Mouse (Mus musculus) heart, embryonic 13.5 days (tissue): ENCODE data around the gene Ppp1r9a. TPM values are rescaled to one million over a fixed set of nuclear protein-coding genes. Genes with fewer than 3 reads are reported as not detected.
A peak's percentile ranks its signal among the peaks of the same experiment; 100 is the strongest.

Source experiments
- ATAC-seq: fragments of 200-750 bp; cut with Nextera tagmentation; 2 replicates; pipeline ENCODE4 v1.8.0; 2017; ENCODE audit warnings: moderate TSS enrichment; ENCODE audit not compliant: insufficient number of reproducible peaks, low FRiP score, low TSS enrichment; ENCODE audit errors: extremely low read depth
- H3K27ac ChIP-seq: fragments of 300-500 bp; sonication (generic); replicated peaks from 2 replicates; pipeline ENCODE4 v1.5.1; 2015; ENCODE audit warnings: moderate library complexity, mild to moderate bottlenecking, inconsistent platforms
- H3K27me3 ChIP-seq: fragments of 300-500 bp; sonication (generic); replicated peaks from 2 replicates; pipeline ENCODE4 v1.6.1; 2015; ENCODE audit warnings: mild to moderate bottlenecking, inconsistent platforms
- H3K36me3 ChIP-seq: fragments of 300-500 bp; sonication (generic); 2 replicates; pipeline ENCODE4 v1.6.1; 2015; ENCODE audit warnings: mild to moderate bottlenecking, inconsistent platforms
- H3K4me1 ChIP-seq: fragments of 300-500 bp; sonication (generic); 2 replicates; pipeline ENCODE4 v1.6.1; 2015; ENCODE audit warnings: inconsistent platforms
- H3K4me2 ChIP-seq: fragments of 300-500 bp; sonication (generic); 2 replicates; pipeline ENCODE4 v1.6.1; 2015; ENCODE audit warnings: inconsistent platforms, mild to moderate bottlenecking, moderate library complexity
- H3K4me3 ChIP-seq: fragments of 300-500 bp; sonication (generic); 2 replicates; pipeline ENCODE4 v1.5.1; 2015; ENCODE audit warnings: moderate library complexity, mild to moderate bottlenecking, inconsistent platforms
- H3K9ac ChIP-seq: fragments of 300-500 bp; sonication (generic); 2 replicates; pipeline ENCODE4 v1.6.1; 2015; ENCODE audit warnings: inconsistent platforms, mild to moderate bottlenecking, moderate library complexity
- H3K9me3 ChIP-seq: fragments of 300-500 bp; sonication (generic); 2 replicates; pipeline ENCODE4 v1.6.1; 2016; ENCODE audit warnings: inconsistent platforms
- WGBS: fragments of 180-500 bp; shearing (Covaris S2); methylation state at CpG from one replicate; pipeline ENCODE4 v1.1.7; 2015; ENCODE audit warnings: mixed read lengths; 5-methylcytosine and 5-hydroxymethylcytosine counted together
- polyA plus RNA-seq: library from polyadenylated mRNA; unstranded; fragments of >200 nt; fragmentation: Nextera tagmentation; extraction: Ambion mirVana; gene quantifications from 2 replicates; pipeline ENCODE4 v1.2.1, GENCODE M21; 2015

Ppp1r9a gene
- polyA plus RNA-seq, 1 experiment from 2014 or later: 13.1 TPM

DNA sequence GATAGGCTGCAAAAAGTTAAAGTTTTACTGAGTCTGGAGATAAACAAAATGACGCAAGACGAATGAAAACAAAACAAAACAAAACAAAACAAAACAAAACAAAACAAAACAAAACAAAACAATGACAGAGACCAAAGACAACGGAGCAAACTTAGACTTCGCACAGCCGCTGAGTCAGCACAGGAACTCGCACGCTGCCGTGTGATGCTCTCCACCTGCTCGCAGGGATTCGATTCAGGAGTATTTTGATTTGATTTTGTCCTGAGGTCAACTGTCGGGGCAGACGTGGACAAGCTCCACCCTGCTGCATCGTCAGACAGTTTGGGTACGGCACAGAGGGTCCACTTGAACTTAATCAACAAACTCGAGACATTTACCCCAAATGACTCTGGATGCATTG is 105.9 kb downstream of the Ppp1r9a start:
- WGBS: 51% methylated on average over 15 of the region's 15 CpGs
- Histone ChIP-seq H3K27ac (no peak overlapping the region), H3K9me3 (no peaks in the 10 kb centered on the region), H3K4me2 (peak overlapping the region; percentile 16), H3K9ac (no peak overlapping the region), H3K4me3 (no peak overlapping the region), H3K36me3 (no peaks in the 10 kb centered on the region), H3K27me3 (no peaks in the 10 kb centered on the region), H3K4me1 (peaks cover 53% of the 10 kb centered on the region)
- ATAC-seq: no peak

DNA sequence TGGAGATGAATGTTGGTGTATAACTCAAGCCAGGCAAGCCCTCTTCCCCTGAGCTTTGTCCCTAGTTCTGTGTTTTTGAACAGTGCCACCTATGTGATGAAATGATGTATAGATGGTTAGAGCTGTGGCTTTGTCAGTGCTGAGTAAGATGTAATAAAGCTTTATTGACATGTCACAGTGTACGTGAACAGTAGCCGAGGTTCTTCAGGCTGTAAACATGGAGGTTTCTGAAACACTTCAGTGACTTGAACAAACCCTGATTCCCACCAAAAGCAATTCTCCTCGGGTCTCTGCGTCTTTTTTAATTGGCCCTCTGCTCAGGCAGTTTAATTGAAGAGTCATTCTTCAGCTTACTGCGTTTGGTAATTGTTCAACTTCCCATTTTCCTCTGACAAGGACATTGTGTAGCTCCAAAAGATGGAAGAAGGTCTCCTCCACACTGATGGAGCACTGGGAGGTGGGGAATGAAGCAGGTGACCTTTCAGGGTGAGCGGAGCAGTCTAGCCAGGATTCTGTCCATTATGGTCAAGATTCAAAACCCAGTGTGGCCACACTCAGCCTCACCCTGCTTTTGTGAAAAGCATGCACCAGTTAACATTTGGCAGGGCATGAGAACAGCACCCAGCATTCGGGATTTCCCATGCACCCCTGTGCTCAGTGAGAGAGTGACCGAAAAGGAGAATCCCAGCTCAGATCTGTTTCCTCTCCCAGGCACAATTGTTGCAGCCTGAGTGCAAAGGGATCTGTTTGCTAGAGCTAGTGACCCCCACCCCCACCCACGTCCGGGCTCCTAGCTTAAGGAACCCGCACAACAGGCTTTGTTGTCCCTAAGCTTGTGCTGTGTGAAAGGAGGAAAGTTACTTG is 108.1 kb downstream of the Ppp1r9a start:
- no peak overlapping the region for H3K9ac ChIP-seq
- ATAC-seq: no peak
- no peaks in the 10 kb centered on the region for H3K36me3 ChIP-seq
- no peak overlapping the region for H3K4me2 ChIP-seq
- H3K4me1 ChIP-seq: peaks cover 50% of the 10 kb centered on the region
- H3K9me3 ChIP-seq: no peaks in the 10 kb centered on the region
- no peak overlapping the region for H3K4me3 ChIP-seq
- H3K27ac ChIP-seq: peak overlapping the region; percentile 12; the same call in 1 of the 2 replicates
- H3K27me3 ChIP-seq: no peaks in the 10 kb centered on the region
- 61% methylated on average over 11 of the region's 11 CpGs for WGBS

DNA sequence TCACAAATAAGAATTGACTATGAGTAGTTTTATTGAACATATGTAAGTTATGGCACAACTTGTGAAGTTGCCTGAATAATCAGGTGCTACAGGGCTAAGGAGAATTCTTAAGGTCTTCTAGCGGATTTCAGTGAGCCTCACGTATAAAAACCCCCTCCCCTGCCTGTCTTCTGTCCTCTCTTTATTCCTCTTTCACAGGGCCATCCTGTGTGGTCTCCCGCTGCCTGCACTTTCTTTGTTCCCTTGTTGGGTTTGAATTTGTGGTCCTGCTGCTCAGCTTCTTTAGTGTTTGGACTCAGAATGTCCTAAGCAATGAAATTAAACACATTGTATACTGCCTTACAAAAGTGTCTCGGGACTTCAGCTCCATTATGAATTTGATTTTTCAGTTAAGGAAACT is 110.1 kb downstream of the Ppp1r9a start:
- no peaks in the 10 kb centered on the region for H3K9me3 ChIP-seq
- 81% methylated on average over 4 of the region's 4 CpGs for WGBS
- H3K36me3 ChIP-seq: no peaks in the 10 kb centered on the region
- H3K4me1 ChIP-seq: peaks cover 34% of the 10 kb centered on the region
- H3K27ac ChIP-seq: no peak overlapping the region
- no peak overlapping the region for H3K4me3 ChIP-seq
- H3K4me2 ChIP-seq: no peak overlapping the region
- ATAC-seq: no peak
- no peaks in the 10 kb centered on the region for H3K27me3 ChIP-seq
- H3K9ac ChIP-seq: no peak overlapping the region

DNA sequence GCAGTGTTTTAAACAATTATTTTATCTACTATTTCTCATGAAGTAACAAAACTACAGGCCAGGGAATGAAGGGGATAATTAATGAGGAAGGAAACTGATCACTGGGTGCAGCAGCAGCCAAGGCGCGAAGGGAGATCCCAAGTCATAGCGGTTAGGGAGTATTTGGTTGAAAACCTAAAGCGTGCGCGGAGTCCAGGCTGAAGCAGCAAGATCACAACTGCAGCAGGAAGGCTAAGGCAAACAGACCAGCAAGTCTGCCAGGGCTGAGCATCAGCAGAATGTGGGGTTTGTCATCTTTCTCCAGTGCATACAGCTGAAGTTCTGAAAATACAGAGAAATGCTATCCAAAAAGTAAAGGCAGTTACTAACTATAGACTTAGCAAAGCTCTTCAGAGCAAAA is 111.8 kb downstream of the Ppp1r9a start:
- H3K4me3 ChIP-seq: no peak overlapping the region

DNA sequence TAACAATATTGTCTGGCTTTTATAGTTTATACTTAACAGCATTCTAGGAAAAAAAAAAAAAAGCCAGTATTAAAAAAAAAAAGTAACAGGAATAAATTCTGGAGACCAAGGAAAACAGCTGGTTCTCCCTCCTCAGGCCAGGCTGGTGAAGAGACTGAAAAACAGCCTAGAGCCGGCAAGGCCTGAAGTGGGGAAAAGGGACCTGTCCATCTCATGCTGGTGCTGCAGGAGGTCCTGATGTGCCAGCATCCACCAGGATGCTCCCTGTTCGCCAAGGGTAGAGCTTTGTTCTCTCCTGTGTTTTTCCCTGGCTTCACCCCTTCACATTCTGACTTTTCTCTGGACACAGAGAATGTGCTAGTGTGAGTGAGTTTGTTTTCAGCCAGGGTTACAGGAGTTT is 112.5 kb downstream of the Ppp1r9a start:
- H3K4me1 ChIP-seq: peaks cover 34% of the 10 kb centered on the region
- H3K36me3 ChIP-seq: no peaks in the 10 kb centered on the region
- no peak overlapping the region for H3K9ac ChIP-seq
- H3K4me2 ChIP-seq: no peak overlapping the region
- WGBS: 71% methylated on average over 2 of the region's 2 CpGs
- H3K4me3 ChIP-seq: no peak overlapping the region
- H3K27me3 ChIP-seq: no peaks in the 10 kb centered on the region
- H3K9me3 ChIP-seq: no peaks in the 10 kb centered on the region
- H3K27ac ChIP-seq: no peak overlapping the region
- no peak for ATAC-seq

More for the DNA sequence above, 111.8 kb downstream of the Ppp1r9a start:
- no peak for ATAC-seq
- Histone ChIP-seq H3K9me3 (no peaks in the 10 kb centered on the region), H3K4me2 (no peak overlapping the region), H3K27ac (no peak overlapping the region), H3K27me3 (no peaks in the 10 kb centered on the region), H3K9ac (no peak overlapping the region), H3K4me1 (peaks cover 28% of the 10 kb centered on the region), H3K36me3 (no peaks in the 10 kb centered on the region)
- 78% methylated on average over 6 of the region's 6 CpGs for WGBS

DNA sequence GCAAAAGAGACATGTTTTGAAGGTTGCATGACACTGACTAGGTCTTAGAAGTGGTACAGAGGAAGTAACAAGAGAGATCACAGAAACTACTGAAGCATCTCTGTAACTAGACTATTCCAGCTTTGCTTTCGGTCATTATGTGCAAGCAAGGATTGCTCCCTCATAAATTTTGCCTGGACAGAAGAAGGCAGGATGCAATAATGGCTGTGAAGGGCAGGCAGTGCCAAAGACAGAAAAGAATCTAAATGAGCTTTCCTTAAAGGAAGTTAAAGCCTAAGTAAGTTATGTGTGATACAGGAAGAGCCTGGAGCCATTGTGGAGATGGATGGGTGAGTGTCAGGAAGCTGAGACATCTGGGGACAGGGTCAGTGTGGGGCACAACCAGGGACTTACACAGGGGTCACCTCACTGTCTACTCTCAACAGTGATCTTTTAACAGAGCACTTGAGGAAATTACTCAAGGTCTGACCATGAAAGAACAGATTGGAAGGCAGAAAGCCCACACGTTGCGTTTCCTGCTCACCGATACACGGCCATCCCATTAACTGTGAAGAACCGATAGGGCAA is 115.3 kb downstream of the Ppp1r9a start:
- 62% methylated on average over 6 of the region's 6 CpGs for WGBS
- Histone ChIP-seq H3K4me3 (no peak overlapping the region), H3K27me3 (no peaks in the 10 kb centered on the region), H3K9me3 (no peaks in the 10 kb centered on the region), H3K27ac (no peak overlapping the region), H3K36me3 (no peaks in the 10 kb centered on the region), H3K4me2 (no peak overlapping the region), H3K9ac (no peak overlapping the region), H3K4me1 (peaks cover 28% of the 10 kb centered on the region)
- ATAC-seq: no peak

DNA sequence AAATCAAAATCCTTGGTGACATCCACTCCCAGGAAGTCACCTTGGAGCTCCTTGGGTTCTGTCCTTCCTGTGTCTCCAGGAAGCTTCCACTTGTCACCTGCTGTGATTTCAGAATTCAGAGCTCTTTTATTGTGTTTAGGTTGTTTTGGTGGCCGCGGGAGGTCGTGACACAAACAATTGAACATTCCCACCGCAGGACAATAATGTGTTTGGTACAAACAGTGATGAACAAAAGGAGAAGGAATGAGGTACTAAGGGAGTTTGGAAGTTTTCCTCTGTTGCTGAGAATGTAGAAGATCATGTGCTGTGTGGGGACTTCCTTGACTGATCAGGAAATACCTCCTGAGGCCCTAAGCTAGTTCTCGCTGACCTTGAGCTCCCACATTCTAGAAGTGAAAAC is 116.5 kb downstream of the Ppp1r9a start:
- no peaks in the 10 kb centered on the region for H3K36me3 ChIP-seq
- H3K27ac ChIP-seq: 0 out of 2 replicates have a peak overlapping the region, but pooled peaks have one; percentile 26
- ATAC-seq: no peak
- peaks cover 24% of the 10 kb centered on the region for H3K4me1 ChIP-seq
- H3K27me3 ChIP-seq: no peaks in the 10 kb centered on the region
- H3K9ac ChIP-seq: no peak overlapping the region; the same call in 1 of the 2 replicates
- H3K9me3 ChIP-seq: no peaks in the 10 kb centered on the region
- H3K4me2 ChIP-seq: no peak overlapping the region
- WGBS: 61% methylated on average over 5 of the region's 5 CpGs
- no peak overlapping the region for H3K4me3 ChIP-seq

DNA sequence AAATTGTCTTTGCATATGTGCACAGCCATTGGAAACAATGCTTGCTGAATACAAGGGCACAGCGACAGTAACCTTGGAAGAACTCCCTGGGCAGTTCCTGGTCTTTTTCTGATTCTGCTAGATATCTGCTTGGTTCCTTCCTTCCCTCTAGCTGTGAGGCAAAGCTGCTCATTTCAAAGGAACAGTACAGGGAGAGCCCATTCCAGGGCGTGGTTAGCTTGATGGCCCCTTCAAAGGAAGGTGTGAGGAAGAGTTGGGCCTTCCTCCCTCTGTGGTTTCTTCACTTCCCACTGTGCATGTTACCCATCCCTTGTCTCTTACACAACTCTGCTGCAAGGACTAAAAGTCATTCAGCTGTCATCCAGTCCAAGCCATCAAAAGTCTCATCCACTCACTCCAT is 117.3 kb downstream of the Ppp1r9a start:
- H3K4me2 ChIP-seq: no peak overlapping the region
- H3K9ac ChIP-seq: no peak overlapping the region
- no peak overlapping the region for H3K4me3 ChIP-seq
- no peak overlapping the region for H3K27ac ChIP-seq
- no peak for ATAC-seq
- H3K4me1 ChIP-seq: peaks cover 21% of the 10 kb centered on the region
- WGBS: 63% methylated on average over 2 of the region's 2 CpGs
- H3K27me3 ChIP-seq: no peaks in the 10 kb centered on the region
- H3K9me3 ChIP-seq: no peaks in the 10 kb centered on the region
- no peaks in the 10 kb centered on the region for H3K36me3 ChIP-seq

DNA sequence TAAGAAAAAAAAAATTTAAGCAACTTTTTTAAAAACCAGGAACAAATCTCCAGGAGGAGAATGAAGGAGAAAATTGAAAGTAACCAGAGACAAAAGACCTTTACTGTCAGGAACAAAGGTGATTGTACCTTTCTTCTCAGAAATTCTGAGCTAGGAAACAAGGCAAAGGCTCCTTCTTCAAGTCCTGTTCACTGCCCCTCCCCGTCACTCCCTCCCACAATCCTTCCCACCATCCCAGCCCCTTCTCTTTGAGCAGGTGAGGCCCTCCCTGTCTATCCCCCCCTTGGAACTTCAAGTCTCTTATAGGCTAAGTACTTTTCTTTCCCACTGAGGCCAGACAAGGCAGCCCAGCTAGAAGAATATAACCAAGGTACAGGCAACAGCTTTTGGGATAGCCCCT is 117.8 kb downstream of the Ppp1r9a start:
- H3K27ac ChIP-seq: no peak overlapping the region
- H3K9ac ChIP-seq: no peak overlapping the region
- H3K27me3 ChIP-seq: no peaks in the 10 kb centered on the region
- no peak overlapping the region for H3K4me3 ChIP-seq
- no peaks in the 10 kb centered on the region for H3K36me3 ChIP-seq
- H3K4me2 ChIP-seq: no peak overlapping the region
- H3K9me3 ChIP-seq: no peaks in the 10 kb centered on the region
- 95% methylated on average over 1 of the region's 1 CpGs for WGBS
- no peak for ATAC-seq
- peaks cover 21% of the 10 kb centered on the region for H3K4me1 ChIP-seq

DNA sequence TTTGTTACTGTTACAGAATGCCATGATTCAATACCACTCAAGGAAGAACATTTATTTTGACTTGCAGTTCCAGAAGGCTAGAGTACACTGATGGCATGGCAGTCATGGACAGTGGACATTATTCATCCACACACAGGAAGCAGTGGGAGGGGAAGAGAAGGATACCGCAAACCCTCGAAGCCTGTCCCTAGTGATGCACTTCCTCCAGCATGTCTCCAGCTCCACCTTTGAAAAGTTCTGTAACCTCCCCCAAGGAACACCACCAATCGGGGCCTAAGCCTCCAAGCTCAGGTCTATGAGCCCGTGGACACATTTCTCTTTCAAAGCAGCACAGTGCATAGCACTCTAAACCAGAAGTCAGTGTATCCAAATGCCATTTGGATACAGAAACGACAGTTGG is 120.0 kb downstream of the Ppp1r9a start:
- Histone ChIP-seq H3K36me3 (no peaks in the 10 kb centered on the region), H3K4me1 (peaks cover 23% of the 10 kb centered on the region), H3K4me2 (no peak overlapping the region), H3K27ac (no peak overlapping the region), H3K27me3 (no peaks in the 10 kb centered on the region), H3K9me3 (no peaks in the 10 kb centered on the region), H3K9ac (no peak overlapping the region), H3K4me3 (no peak overlapping the region)
- WGBS: 68% methylated on average over 5 of the region's 5 CpGs
- no peak for ATAC-seq

DNA sequence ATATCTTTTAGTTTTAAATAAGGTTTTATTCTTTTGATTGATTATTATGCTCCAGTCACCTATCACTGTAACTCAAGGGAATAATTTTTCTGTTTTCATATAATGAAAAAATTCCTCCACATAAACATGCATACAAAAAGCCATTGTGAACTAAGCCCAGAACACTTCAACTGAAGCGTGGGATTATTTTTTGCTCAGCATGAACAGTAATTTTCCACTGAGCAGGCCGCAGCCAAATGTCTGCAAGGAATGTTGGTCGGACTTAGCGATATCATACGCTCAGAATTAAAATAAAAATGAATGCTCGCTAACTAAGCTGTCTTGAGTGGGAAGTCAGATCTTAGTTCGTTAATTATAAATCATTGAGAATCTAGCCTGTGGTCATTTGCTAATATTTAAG is 122.2 kb downstream of the Ppp1r9a start:
- H3K4me3 ChIP-seq: no peak overlapping the region
- 82% methylated on average over 7 of the region's 7 CpGs for WGBS
- ATAC-seq: no peak
- no peaks in the 10 kb centered on the region for H3K9me3 ChIP-seq
- no peak overlapping the region for H3K27ac ChIP-seq
- no peak overlapping the region for H3K9ac ChIP-seq
- H3K4me2 ChIP-seq: no peak overlapping the region
- H3K36me3 ChIP-seq: no peaks in the 10 kb centered on the region
- peaks cover 26% of the 10 kb centered on the region for H3K4me1 ChIP-seq
- no peaks in the 10 kb centered on the region for H3K27me3 ChIP-seq

DNA sequence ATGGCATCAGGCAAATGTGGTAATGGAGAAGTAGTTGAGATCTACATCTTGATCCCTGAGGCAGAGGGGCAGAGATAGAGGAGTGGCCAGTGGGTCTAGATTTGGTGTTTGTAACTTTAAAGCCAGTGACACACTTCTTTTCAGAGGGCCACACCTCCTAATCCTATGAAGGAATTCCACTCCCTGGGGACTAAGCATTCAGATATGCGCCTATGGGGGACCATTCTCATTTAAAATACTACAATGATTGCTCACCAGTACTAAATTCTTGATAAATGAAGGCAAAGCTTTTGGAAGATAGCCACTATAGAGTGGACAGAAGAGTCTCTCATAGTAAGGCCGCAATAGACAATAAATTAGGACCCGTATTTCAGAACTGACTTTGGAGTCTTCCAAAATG is 124.1 kb downstream of the Ppp1r9a start:
- Histone ChIP-seq H3K27ac (no peak overlapping the region), H3K4me2 (no peak overlapping the region), H3K4me3 (no peak overlapping the region), H3K9ac (no peak overlapping the region), H3K27me3 (no peaks in the 10 kb centered on the region), H3K36me3 (no peaks in the 10 kb centered on the region), H3K4me1 (peaks cover 26% of the 10 kb centered on the region), H3K9me3 (no peaks in the 10 kb centered on the region)
- WGBS: 78% methylated on average over 3 of the region's 3 CpGs
- no peak for ATAC-seq
